Mouse (Mus musculus) heart, adult 8-10 months (tissue): ENCODE results near the gene Reep3. TPM values are rescaled to one million over a fixed set of nuclear protein-coding genes. Genes with fewer than 3 reads are reported as not detected.
A peak's percentile ranks its signal among the peaks of the same experiment; 100 is the strongest.

Source experiments
- DNase-seq: peaks from one replicate; pipeline ENCODE4 v3.0.0; 2022; ENCODE audit warnings: low spot score
- total RNA-seq, 4 experiments: library from RNA; stranded (reverse); gene quantifications; 2 replicates each; pipeline ENCODE4 v1.2.4; 2022

The Reep3 gene
- total RNA-seq, 4 experiments from 2014 or later = 16.3 to 19.9 (median 17.9) TPM

- DNase-seq = no peak
Measured at GRCm38 (mm10) chr10:67053475-67053874, 43.3 kb downstream of the Reep3 start.

- DNase-seq = no peak
Measured at GRCm38 (mm10) chr10:67052429-67052828, 44.3 kb downstream of the Reep3 start.

GRCm38 (mm10) chr10:67051466-67051865 is 45.3 kb downstream of the Reep3 start:
- no peak for DNase-seq

GRCm38 (mm10) chr10:67050766-67051165 is 46.0 kb downstream of the Reep3 start:
- no peak for DNase-seq

GRCm38 (mm10) chr10:67049621-67050020 is 47.1 kb downstream of the Reep3 start:
- DNase-seq = no peak

GRCm38 (mm10) chr10:67048871-67049615 is 47.7 kb downstream of the Reep3 start:
- no peak for DNase-seq

GRCm38 (mm10) chr10:67047712-67048645 is 48.8 kb downstream of the Reep3 start:
- DNase-seq = no peak

GRCm38 (mm10) chr10:67045192-67045899 is 51.4 kb downstream of the Reep3 start:
- no peak for DNase-seq

- DNase-seq = no peak
Measured at GRCm38 (mm10) chr10:67044346-67044745, 52.4 kb downstream of the Reep3 start.

GRCm38 (mm10) chr10:67043236-67043635 is 53.5 kb downstream of the Reep3 start:
- no peak for DNase-seq

GRCm38 (mm10) chr10:67040410-67040809 is 56.3 kb downstream of the Reep3 start:
- DNase-seq = no peak

- no peak for DNase-seq
Measured at GRCm38 (mm10) chr10:67039001-67039400, 57.7 kb downstream of the Reep3 start.

GRCm38 (mm10) chr10:67036542-67036941 is 60.2 kb downstream of the Reep3 start:
- DNase-seq = no peak

- DNase-seq = no peak
Measured at GRCm38 (mm10) chr10:67036141-67036540, 60.6 kb downstream of the Reep3 start.

- DNase-seq = no peak
Measured at GRCm38 (mm10) chr10:67031186-67031585, 65.6 kb downstream of the Reep3 start.

- DNase-seq = no peak
Measured at GRCm38 (mm10) chr10:67029297-67029696, 67.4 kb downstream of the Reep3 start.

GRCm38 (mm10) chr10:67026375-67026774 is 70.4 kb downstream of the Reep3 start:
- no peak for DNase-seq

- DNase-seq = peak; percentile 85
Measured at GRCm38 (mm10) chr10:67025573-67026236, 71.0 kb downstream of the Reep3 start.

GRCm38 (mm10) chr10:67024391-67024790 is 72.4 kb downstream of the Reep3 start:
- DNase-seq = no peak

GRCm38 (mm10) chr10:67023092-67023491 is 73.7 kb downstream of the Reep3 start:
- DNase-seq = no peak

GRCm38 (mm10) chr10:67021494-67021893 is 75.3 kb downstream of the Reep3 start:
- no peak for DNase-seq
